Mouse (Mus musculus): ENCODE measurements at regions not wholly inside any gene's neighbourhood (a gene's known extent, or its start where the extent isn't known, plus 50 kb on each side); places are given as distances from the start of the nearest gene placed in this dataset.

- no peak for DNase-seq (ENCODE audit: low spot score in 2 of 2)
Observed at GRCm38 (mm10) chr13:97705926-97706325, 54.5 kb downstream of the Gm10260 start.

- DNase-seq (ENCODE audit: low spot score in 2 of 2): no peak
Observed at GRCm38 (mm10) chr13:97704541-97704940, 55.9 kb downstream of the Gm10260 start.

- no peak for DNase-seq (ENCODE audit: low spot score in 2 of 2)
Observed at GRCm38 (mm10) chr13:97698967-97699366, 61.5 kb downstream of the Gm10260 start.

GRCm38 (mm10) chr13:97698317-97698716 is 62.1 kb downstream of the Gm10260 start:
- no peak for DNase-seq (ENCODE audit: low spot score in 2 of 2)

- DNase-seq (ENCODE audit: low spot score in 2 of 2): no peak
Observed at GRCm38 (mm10) chr13:97697262-97697661, 63.2 kb downstream of the Gm10260 start.

GRCm38 (mm10) chr13:97695022-97695421 is 65.4 kb downstream of the Gm10260 start:
- DNase-seq (ENCODE audit: low spot score in 2 of 2): no peak

- no peak for DNase-seq (ENCODE audit: low spot score in 2 of 2)
Observed at GRCm38 (mm10) chr13:97694356-97694990, 66.0 kb downstream of the Gm10260 start.

DNA sequence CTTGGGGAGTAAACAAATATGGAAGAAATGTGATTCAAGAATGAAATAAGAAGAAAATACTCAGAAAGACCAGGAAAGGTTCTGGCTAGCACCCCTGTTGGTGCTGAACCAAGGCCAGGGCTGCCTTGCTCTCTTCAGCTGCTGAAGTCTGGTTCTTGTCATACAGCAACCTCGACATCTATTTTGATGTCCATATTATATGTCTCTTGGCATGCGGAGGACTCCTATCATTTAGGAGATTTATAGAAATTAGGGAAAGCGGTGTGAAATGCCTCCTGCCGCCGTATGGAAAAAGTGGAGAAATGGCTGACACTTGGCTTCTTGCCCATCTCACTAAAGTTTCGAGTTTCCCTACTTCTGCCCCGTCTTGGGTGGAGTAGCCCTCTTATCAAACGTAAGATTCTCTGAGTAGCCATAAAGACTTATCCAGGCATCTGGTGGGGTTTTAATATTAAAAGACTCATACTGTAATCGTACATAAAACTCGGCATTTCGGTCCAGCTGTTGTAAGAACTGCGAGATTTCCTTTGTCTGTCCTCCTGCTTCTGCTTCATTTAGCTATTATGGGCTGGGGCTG is 72.0 kb downstream of the Gm10260 start:
- DNase-seq (ENCODE audit: low spot score in 2 of 2): no peak

DNA sequence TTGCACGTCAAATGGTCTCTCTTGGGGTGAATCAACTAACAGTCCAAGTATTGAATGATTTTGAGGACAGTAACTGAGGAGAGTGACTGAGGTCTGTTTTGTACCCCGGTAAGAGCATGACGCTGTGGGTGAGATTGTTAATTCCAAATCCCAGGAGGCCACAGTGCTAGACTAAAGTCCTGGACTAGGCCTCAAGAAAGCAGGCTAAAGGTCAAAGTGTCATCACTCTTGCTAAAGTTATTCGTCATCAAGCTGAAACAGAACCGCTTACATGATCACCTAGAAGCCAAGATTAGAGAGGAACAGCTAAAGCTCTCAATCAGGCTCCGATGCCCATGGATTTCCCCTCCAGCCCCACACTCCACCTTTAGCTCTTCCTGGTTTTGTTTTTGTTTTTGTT is 76.6 kb downstream of the Gm10260 start:
- no peak for DNase-seq (ENCODE audit: low spot score in 2 of 2)

DNA sequence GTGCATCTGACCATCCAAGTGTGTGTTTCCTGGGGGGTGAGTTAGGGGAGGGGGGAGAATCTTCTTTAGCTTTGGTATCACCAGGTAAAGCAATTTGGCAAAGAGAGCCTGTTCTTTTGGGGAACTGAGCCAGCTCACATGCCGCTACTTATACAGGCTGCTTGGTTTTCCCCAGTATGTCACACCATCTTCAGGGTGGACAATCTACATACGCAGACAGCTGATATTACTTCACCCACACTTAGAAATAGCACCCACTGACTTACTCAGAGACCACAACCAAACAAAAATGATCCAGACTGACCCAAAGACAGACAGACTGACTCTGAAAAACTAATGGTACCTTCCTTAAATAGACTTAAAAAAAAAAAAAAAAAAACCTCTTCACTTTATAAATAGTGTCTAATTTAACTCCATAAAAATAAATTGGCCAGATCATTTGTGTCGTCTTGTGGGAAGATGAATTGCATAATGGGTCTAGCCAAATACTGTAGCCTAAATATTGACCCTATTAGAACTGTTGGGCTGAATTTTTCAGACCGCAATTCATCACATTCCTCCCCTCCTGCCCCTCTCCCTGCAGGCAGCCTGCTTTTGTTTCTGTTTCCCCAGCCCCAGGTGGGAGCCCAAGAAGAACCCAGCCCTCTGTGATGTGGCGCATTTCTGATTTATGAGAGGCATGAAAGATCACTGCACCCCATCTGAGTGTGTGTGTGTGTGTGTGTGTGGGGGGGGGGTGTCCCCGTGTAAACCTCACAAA is 79.0 kb downstream of the Gm10260 start:
- DNase-seq (ENCODE audit: low spot score in 2 of 2): peak; percentile 8 to 17

DNA sequence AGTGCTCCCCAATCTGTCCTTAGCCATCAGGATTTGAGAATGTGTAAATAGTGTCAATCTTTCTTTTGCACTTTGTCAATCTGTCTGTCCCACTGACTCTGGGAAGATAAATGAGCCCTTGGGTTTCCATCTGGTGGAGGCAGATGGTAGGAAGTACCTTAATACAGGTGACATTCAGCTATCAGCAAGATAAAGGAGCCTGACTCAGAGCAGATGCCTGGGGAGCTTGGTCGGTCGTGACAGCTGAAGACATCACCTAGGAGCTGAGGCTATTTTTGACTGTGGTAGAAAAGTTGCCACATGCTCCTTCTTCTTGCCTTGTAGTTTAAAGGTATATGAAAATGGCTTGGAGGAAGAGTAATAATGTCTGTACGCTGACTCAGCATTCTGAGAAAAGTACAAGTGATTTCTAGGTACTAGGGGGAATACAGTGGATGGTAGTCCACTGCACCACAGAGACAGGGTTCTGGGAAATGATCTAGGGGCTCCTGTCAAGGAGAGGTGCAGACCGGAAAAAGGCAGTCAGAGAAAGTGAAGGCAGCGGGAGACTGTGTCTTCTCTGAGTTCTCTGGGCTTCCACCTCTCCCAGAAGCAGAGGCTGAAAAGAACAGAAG is 80.0 kb downstream of the Gm10260 start:
- no peak for DNase-seq (ENCODE audit: low spot score in 2 of 2)

- DNase-seq (ENCODE audit: low spot score in 2 of 2): no peak
Observed at GRCm38 (mm10) chr13:97678991-97679390, 81.4 kb downstream of the Gm10260 start.

- DNase-seq (ENCODE audit: low spot score in 2 of 2): no peak
Observed at GRCm38 (mm10) chr13:97676536-97677048, 83.8 kb downstream of the Gm10260 start.

GRCm38 (mm10) chr13:97673107-97673506 is 87.3 kb downstream of the Gm10260 start:
- no peak for DNase-seq (ENCODE audit: low spot score in 2 of 2)

DNA sequence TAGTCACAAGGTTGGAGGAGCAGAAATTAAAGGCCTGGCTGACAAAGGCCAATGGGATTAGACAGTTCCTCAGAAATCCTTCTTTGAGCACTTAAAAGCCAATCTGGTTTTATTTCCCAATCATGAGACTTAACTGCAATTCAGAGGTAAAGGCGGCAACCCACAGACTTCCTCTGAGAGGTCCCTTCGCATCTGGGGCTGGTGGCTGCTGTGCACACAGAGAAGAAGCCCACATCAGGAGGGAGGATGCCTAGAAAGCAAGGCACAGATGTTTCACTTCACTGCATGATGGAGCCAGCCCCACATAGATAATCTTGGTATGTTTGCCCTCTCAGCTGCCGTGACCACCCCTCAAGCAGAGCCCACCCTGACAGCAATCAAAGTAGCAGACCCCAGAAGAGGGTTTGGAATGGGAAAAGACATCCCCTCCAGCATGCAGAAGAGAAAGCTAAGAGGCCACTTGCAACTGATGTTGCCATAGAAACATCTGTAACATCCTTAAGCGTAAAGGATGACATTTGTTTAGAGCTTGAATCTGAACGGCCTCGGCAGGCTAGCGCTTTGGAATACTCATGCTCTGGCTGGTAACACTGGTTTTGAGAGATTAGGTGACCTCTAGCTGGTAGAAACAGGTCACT is 88.3 kb downstream of the Gm10260 start:
- peak; percentile 7 to 20 for DNase-seq (ENCODE audit: low spot score in 2 of 2)

DNA sequence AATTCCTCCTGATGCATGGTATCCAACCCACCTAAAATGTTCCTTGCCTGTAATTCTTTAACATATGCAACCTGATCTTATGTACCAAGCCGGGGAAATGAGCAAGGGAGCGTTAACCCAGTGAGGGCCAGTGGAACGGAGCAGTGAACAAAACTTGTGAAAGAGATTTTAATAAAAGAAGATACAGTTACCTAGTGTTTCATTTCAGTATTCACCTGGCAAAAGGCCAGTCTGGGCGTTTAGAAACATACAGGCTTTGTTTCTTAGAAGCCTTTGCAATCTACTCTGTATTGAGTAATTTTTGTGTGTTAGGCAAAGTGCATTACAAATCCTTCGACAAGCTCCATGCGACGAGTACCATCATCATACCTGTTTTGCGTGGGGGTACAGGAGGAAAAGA is 91.1 kb downstream of the Gm10260 start:
- no peak for DNase-seq (ENCODE audit: low spot score in 2 of 2)

GRCm38 (mm10) chr13:97668910-97669309 is 91.5 kb downstream of the Gm10260 start:
- no peak for DNase-seq (ENCODE audit: low spot score in 2 of 2)

DNA sequence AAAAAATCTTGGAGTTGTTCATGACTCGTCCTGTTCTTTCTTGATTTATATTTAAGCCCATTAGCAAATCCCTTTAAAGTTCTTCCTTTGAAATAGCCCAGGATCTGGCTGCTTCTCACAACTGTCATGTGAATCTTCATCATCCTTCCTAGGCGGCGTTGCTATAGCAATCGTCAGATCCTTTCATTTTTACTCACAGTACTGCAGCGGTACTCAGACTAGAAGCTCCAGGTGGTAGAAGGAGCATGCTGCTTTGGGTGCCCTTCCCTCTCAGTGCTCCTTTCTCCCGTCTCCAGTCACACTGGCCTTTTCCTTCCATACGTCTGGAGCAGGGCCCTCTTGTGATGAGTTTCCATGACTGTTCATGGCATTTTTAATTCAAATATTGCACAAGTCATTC is 93.1 kb downstream of the Gm10260 start:
- DNase-seq (ENCODE audit: low spot score in 2 of 2): no peak

DNA sequence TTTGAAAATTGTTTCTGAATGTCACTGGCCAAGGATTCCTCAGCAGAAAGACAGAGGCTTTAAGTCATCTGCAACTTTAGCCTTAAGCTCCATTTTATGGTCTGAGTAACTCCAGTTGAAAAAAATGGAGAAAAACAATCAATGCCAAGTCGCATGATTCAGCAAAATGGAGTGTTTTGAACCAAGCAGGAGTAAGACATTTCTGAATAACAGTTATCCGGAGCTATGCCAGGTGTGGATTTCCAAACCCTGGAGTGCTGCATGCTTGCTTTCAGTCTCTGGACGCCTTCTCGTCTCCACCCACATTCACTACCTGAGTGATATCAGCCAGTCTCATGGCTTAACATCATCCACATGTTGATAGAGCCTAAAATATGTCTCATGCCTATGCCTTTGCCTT is 93.7 kb downstream of the Gm10260 start:
- DNase-seq (ENCODE audit: low spot score in 2 of 2): no peak

- no peak for DNase-seq (ENCODE audit: low spot score in 2 of 2)
Observed at GRCm38 (mm10) chr13:97665226-97665625, 95.2 kb downstream of the Gm10260 start.

DNA sequence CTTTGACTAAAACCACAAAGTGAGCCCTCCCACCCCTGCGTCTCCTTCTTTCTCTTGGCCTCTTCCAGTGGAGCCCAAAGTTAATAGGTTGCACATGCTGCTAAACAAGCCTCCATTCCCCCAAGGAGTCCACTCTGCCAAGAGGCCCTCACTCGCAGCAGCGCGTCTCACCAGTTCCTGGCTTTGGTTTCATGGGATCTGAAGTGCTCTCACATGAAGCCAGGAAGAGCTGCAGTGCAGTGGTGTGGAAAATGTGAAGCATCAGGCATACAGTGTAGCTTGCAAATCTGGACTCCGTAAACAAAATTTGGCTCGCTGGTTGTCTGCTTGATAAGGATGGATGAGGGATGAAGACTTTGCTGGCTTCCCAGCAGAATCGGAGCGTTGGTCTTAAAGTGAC is 97.7 kb downstream of the Gm10260 start:
- no peak for DNase-seq (ENCODE audit: low spot score in 2 of 2)

DNA sequence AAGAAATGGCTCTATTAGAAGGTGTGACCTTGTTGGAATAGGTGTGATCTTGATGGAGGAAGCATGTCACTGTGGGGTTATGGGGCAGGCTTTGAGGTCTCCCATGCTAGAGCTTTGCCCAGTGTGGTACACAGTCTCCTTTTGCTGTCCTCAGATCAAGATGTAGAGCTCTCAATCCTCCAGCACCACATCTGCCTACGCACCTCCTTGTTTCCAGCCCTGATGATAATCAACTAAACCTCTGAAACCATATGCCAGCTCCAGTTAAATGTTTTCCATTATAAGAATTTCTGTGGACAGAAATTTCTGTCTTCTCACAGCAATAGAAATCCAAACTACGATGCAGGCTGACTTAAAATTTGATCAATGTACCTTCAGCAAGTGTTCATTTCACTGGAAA is 103.8 kb downstream of the Gm10260 start:
- DNase-seq (ENCODE audit: low spot score in 2 of 2): no peak

All from thymus, postnatal 10 days (tissue).